Mouse (Mus musculus) ES-E14 (cell line): ENCODE measurements around the gene Nudt3.

Experiments used
- CHD2 ChIP-seq: IDR thresholded peaks from 2 replicates; pipeline ENCODE4 v1.6.1; 2014; ENCODE audit warnings: mild to moderate bottlenecking, low read depth, low read length, inconsistent platforms
- HCFC1 ChIP-seq: IDR thresholded peaks from 2 replicates; pipeline ENCODE4 v1.6.1; 2012; ENCODE audit warnings: low read length, inconsistent platforms, borderline replicate concordance; ENCODE audit not compliant: insufficient read depth
- MAFK ChIP-seq: IDR thresholded peaks from 2 replicates; pipeline ENCODE4 v1.6.1; 2014; ENCODE audit warnings: mild to moderate bottlenecking, low read depth, low read length, inconsistent platforms; ENCODE audit not compliant: insufficient read depth
- ZC3H11A ChIP-seq: IDR thresholded peaks from 2 replicates; pipeline ENCODE4 v1.6.1; 2012; ENCODE audit warnings: low read depth, mild to moderate bottlenecking, inconsistent platforms, low read length, borderline replicate concordance
- ZNF384 ChIP-seq: IDR thresholded peaks from 2 replicates; pipeline ENCODE4 v1.6.1; 2012; ENCODE audit warnings: low read depth, low read length, inconsistent platforms

DNA sequence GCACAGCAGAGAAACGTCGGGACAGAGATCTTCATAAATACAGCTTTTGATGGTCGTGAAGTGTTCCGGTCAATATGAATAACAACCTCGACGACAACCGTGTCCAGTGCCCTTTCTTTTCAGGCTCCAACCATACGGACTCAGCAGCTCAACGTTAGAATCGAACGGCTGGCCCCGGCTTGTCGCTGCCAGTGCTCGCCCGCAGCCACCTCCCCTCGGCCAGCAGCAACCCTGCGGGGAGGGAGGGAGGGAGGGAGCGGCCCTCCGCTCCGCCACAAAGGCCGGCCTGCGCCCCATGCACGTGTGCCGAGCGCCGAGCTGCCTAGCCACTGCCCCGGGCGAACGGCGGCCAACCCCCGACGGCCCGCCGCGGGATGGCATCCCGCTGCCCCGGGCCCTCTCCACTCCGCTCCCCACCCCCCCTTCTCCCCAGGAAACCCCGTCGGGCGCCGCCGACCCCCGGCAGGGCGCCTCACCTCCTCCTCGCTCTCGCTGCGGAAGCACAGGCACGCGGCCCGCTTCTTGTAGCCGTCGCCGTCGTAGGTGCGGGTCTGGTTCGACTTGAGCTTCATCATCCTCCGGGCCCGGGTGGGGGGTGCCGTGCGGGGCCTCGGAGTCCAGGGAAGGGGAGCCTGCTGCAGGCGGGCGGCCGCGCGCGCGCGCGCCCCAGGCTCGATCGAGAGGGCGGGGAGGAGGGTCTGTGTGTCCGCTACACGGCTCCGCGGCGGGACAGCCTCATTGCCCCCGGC lies 510 bp downstream of the Nudt3 start:
- TF ChIP-seq CHD2 (no peak), HCFC1 (no peak), ZNF384 (no peak), MAFK (no peak), ZC3H11A (no peak)
